Mouse (Mus musculus) ovary, postnatal 10 days (tissue): Measurements from ENCODE around the gene Me3.
"Not testable (repeated sequence)": the region's sequence is repeated elsewhere in the genome, so short reads cannot be mapped to it uniquely, and the experiment has no call there.

Experiments used
- DNase-seq: peaks from one replicate; pipeline ENCODE4 v3.0.0; 2022; ENCODE audit warnings: low spot score

The Me3 gene

DNA sequence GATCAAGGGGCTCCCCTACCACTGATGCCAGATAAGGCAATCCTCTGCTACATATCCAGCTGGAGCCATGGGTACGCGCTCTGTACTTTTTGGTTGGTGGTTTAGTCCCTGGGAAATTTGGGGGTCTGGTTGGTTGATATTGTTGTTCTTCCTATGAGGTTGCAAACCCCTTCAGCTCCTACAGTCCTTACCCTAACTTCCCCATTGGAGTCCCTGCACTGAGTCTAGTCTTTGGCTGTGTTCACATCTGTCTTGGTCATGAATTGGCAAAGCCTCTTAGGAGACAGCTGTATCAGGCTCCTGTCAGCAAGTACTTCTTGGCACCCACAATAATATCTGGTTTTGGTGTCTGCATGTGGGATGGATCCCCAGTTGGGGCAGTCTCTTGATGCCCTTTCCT is 98.9 kb downstream of the Me3 start:
- DNase-seq = not testable (repeated sequence)

DNA sequence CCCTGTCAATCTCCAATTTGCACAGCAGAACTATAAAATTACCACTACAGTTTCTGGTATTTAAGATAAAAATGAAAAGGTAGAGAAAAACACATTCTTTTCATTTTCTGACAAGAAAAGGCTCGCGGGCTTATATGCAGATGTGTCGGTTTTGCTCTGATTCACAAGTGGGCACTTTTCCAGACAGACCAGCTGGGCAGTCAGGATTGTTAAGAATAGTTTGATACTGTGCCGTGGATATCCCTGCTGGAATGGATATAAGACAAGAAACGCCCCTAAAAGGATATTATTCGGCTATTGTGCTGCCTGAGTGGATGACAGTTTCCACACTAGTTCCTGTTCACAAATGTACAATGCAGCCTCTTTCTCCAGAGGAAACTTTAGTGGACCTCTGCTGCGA is 116.2 kb downstream of the Me3 start:
- DNase-seq = no peak

DNA sequence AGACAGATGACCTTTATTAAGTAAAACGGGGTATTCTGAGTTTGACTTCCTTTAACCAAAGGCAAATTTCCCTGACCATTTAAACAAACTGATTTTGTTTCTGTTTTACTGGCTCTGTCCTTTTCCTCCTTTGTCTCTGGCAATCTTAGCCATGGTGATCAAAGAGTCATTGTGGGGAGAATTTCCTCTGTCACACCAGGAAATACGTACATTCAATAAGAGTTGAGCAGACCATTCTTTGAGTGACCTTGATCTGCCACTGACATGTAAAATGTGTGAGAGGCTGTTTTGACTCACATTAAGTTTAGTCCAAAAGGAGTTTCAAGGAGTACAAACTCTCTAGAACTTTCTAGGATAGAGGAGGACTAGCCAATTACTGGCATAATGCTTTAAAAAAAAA is 117.0 kb downstream of the Me3 start:
- no peak for DNase-seq

DNA sequence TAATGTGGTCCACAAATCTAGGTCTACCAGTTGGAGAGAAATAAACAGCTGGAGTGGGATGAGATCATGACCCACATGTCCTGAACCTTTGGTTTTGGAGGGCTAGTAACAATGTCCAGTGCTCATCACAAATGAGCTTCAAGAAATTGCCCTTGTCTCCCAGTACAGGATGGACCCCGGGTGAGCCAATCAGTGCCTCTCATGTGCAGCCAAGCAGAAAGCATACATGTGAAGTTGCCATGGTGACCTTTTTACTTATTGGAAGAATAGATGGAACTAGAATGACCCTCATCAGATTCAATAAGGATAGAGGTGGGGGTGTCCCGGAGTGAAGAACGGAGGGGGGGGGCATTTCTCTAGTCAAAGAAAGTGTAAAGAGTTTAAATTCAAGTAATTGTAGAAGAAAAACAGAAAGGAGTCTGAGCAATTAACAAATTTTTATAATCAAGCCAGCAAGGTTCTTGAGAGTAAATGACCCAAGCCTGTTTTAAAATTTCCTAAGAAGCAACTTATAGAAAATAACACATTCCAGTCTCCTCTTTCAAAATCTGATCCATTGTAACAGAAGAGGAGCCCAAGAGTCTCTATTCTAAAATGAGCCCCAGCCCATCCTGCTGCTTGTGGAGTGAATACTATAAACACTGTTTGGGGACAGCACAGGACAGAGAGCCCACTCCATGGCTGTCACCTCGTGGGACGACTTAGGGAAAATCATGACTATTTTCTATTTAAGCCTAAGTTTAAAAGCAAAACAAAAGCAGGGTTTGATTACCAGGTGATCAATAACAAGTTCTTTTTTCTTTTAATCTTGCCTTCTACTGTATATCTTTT is 134.7 kb downstream of the Me3 start:
- DNase-seq = no peak

DNA sequence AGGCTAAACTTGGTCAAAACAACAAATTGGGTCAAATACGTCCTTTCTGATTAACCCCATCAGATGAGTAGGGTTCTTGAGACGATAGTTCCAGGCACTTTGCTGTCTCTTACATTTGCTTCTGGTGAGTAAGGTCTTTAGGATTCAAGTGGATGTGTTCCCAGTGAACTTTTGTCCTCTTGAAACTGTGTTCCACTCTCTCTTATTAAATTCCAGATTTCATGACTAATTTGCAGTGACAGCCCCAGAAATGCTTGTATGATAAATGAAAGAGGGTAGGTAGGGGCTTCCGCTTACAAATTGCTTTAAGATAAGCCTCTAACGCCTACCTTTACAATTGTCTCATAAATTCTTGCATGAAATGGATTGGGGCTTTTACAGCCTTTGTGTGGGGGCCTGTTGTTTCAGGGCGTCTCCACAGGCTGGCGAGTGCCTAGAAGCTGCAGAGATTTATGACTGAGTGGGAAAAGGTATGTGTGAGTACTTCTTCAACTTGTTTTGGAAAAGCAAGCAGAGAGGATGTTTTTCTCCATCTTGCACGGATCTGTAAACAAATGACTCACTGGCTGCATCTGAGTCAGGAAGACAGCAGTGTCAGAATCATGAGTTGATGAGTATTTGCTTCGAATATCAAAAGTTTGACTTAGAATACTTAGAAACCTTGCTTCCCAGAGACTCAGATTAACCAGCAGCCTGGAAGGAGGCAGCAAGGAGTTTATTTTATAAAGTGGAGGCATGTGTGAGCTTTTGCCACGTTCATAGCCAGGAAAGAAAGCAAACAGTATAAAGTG is 137.1 kb downstream of the Me3 start:
- DNase-seq = no peak

DNA sequence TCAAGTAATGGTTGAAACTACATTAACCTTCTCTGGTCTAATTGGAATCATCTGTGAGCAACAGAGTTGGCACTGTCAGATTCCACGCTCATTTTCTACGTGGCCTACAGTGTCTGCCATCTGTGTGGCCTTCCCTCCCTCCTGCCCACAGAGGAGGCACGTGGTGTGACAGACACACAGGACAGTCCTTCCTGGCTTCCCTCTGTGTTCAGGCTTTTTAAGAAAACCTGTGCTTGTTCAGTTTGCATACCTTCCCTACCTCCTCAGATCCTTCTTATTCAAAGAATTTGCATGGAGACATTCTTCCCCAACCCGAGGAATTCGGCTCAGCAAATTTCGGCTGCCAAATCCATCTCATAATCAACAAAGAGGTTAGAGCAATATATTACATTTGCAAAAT is 137.8 kb downstream of the Me3 start:
- no peak for DNase-seq

DNA sequence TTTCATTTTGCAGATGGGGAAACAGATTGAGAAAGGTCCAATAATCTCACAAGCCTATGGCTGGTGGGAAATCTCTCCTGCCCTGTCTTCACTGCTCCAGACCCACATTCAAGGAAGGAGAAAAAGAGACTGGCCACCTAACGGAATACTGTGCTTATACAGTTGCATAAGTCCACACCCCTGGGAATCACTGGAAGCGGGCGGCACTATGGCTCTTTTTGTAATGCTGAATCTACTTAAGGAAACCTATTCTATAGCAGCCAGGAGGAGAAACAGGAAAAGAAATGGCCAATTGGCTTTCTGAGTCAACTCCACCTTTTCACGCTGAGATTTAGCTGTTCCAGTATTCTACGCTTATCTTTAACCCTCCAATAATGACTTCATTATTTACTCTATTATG is 140.7 kb downstream of the Me3 start:
- DNase-seq = no peak

DNA sequence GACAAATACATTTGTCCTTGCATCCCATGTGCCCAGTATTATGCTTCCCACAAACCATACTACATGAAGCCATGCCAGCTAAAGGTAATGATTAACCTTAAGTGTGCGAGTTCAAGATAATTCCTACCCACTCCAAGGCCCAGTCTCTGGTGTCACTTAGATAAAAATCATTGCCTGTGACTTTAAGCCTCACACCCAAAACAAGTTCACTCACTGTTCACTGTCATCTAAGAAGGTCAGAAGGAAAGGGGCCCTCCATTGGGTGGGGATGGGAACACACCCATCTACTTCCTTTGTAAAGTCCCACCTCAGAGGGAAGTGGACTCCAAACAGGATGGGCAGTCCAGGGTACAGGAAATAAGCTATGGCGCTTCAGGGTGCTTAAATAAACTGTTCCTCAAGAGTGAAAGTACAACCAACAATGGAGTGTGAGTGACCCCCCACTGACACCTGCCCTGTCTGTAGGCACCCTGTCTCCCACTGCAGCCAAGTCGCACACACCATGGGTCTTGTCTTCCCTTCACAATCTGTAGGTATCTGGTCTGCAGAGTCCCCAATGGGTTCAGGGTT is 141.2 kb downstream of the Me3 start:
- DNase-seq = no peak

DNA sequence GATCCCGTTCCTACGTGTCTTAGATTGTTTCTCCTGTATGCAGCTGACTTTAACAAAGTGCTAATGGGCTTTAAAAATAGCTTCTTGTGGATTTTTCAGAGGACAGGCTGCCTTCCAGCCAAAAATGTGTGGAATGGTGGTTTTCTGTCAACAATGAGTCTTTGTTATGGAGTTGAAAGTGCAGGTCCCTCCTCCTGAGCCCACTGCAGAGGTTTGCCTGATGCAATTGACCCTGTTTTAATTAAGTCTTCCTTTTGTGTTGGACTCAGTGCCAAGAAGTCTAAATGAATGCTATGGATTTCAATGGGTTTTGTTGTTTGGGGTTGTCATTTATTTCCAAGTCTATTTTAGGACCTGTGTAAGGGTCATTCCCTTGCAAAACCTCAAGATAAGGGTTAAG is 141.7 kb downstream of the Me3 start:
- DNase-seq = no peak

DNA sequence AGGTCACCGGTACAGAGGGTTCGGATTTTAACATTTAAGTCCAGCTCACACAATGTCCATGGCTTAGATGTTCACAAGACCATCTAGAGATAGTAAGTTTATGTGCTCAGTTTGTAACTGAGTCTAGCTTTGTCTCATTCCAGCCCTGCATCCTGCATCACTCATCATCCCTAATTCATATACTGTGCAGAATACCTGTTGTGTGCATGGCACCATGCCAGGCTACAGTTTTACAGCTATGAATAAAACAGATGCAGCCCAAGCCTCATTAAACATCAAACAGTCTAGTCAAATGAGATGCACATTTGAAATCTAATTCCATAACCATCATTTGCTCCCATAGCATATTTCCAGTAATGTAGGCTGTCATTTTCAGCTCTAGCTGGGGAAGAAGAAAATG is 143.7 kb downstream of the Me3 start:
- no peak for DNase-seq

DNA sequence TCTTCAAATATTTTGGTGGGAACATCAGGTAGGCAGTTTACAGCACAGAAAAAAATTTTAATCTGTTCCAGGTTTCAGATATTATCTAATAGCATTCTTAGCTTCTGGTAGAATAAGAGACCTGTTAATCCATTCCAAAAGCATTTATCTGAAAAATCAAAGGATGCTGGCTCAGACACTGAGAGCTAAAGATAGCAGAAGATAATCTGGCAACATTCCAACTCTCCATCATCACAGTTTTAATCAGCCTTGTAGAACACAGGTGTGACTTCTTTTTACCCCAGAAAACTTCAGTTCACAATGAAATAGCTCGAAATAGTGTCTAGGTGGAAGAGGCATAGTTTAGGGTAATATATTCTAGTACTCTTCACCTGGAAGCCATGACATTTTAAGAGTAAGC is 149.2 kb downstream of the Me3 start:
- no peak for DNase-seq

DNA sequence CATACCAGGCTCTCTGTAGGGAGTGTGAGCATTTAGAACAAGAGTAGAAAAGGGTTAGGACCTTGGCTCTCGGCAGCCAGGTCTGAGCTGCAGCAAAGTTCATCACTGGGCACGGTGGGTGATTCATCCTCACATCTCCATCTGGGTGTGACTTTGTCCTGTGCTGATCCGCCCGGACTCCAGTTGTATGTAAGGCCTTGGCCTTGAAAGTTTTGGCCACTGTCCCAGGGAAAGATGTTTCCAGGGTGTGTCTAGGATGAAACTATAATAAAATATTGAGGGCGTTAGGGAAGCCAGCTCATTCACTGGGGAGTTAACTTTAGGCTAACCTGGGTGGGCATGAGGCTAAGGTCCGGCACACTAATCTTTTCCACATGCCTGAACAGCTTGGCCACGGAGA is 155.5 kb downstream of the Me3 start:
- DNase-seq = no peak

DNA sequence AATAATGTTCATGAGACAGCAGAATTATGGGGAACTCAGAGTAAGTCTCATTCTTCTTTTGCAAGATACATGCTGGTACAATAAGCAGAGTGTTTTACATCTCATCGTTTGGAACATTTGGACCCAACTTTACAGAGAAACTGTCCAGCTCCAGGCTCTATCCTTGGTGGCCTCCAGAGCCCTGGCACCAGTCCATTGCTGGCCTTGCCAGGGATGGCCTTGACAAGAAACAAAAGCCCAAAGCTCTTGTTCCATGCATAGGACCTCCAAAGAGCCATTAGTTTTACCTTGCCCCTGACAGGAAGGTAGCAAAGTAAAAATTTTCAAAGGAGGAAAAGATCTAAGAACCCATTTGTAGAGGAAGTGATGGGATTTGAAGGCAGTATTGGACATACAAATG is 160.4 kb downstream of the Me3 start:
- no peak for DNase-seq

DNA sequence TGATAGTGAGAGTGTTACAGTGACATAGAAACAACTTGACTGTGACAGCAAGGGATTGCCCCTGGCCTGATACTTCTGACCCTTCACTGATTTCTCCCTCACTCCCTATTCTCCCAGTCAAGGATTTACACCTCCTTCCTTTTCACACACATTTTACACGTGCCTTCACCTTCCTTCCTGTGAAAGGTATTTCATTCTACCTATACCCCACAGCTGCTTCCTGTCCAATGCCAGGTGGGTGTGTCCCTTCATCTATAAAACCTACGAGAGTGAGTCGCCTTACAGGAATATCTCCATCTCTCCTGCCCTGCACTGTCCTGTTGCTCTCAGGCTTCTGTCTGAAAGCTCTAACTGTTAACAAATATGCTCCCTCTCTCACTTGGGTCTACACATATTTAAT is 163.2 kb downstream of the Me3 start:
- DNase-seq = no peak

DNA sequence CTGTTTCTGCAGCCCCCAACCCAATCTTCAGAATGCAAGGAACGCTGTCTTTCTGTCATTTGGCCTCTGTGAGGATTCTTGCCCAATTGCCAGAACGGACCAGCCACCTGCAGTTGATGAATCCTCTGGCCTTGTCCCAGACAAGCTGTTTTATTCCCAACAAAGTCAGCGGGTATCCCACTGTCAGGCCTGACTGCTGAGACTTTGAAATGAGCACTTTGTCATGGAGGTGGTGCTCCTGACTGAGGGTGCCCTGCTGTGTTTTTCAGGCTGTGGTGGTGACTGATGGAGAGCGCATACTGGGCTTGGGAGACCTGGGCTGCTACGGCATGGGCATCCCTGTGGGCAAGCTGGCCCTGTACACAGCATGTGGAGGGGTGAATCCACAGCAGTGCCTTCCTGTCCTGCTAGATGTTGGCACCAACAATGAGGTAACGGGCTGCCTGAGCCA is 164.2 kb downstream of the Me3 start:
- no peak for DNase-seq

DNA sequence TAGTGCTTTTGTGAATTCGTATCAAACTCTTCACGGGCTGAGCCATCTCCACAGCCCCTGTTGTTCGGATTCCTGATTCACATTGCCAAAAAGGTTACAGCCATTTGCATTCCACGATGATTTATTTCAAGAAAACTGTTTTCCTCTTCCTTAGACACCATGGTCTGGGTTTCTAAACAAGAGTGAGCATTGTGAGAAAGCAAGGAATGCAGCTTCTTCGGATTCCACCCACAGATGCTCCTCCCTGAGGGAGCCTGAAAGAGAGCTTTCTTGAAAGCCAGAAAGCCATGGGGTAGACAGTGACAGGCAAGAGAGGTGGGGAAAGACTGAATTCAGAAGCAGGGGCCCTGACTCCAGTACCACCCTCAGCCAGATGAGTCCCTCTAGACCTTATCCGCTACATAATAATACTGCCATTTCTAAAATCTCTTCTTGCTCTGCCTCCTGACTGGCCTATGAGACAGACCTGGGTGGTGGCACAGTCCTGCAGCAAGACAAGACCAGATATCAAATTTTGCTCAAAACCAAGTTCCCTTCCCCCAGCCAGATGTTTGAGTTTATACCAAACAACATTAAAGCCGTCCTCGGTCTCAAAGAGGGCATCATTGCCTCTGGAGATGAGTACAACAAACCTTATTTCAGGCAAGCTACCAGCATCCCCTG is 166.3 kb downstream of the Me3 start:
- DNase-seq = no peak

DNA sequence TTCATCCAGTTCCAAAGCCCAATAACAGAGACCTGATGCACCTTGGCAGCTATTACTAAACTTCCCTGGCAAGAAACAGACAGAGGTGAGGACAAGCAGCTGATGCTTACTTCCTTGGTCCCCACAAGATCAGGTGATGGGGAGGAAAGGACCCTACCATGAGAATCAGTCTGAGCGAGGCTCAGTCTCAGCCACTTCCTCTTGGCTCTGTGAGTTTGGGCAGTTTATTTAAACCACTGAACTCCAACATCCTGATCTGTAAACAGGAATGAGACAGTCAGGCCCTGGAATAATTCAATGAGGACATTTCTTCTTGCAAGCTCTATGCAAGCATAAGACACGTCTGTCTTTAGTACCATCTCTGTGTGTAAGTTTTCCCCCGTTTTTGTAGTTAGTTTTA is 170.3 kb downstream of the Me3 start:
- DNase-seq = no peak

DNA sequence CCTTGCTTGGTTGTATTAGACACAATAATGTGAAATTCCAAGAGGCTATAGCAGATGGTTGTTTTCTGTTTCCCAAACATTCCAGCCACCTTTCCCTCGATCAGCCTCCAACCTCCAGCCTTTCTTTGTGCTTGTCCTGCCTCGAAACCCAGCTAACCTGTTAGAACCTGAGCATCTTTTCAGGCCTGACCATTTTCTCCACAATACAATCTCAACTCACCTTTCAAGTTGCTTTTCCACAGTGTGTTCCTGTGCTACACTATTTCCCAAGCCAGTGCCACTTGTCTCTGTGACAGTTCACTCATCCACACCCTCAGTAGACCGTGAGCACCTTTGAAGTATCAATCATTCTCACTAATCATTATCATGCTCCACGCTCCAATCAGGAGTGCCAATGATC is 171.8 kb downstream of the Me3 start:
- no peak for DNase-seq

DNA sequence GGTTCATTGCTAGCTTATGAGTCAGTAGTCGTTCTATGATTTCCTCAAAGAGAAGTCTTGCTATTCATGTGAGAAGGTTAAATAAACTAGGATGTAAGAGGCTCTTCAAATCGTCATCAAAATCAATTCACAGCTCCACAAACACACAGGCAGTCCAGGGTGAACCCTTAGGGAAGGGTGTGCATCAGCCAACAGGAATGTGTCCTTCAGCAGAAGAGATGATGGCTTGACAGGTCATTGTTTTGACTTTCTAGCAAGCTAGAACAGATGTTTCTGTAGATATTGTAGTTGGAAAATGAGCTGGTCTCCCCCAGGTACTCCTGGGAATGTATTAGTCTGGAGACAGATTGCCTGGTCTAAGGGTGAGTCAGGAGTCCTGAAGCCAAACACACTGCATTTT is 177.2 kb downstream of the Me3 start:
- no peak for DNase-seq

DNA sequence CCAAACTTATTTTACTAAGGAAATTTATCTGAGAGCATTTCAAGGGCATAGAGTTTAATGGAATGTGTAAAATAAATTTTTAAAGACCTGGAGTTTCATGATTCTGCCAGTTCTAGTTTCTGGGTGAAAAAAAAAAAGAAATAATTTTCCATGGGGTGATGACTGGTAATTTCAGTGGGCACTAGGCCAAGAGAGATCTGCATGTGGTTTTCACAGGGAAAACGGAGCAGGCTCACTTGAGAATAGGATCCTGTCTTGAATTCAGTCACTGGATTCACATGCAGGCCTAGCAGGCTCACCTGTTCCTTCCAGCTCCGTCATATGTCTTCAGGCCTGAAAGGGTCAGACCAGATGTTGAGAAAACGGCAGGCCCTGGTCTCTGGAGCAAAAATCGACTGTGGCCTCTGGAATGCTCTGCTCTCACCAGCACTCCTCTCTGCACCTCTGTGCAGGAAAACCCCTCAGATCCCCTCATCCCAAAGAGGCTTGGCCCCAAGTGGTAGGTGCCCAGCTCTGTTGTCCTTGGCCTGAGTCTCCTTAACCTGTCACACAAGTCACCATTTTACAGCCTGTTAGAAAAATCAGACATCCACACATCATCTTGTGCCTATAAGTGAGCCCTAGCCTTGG is 196.4 kb downstream of the Me3 start:
- DNase-seq = no peak

DNA sequence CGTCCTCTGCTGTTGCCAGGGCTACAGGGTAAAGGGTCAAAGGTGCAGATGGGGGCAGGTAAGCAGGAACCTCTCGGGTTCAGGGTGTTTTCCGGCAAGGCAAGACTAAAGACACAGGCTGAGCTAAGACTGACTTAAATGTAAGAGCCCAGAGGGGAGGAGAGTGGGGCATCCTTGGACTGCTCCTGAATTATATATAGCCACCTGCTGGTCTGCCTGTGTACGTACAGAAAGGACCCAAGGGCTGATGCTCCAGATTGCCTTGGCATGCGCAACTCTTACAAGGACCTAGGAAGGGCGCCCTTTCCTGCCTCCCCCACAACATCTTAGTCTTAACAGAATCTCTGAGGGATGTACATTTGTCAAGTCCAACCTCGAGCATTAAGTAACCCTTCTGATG is 197.0 kb downstream of the Me3 start:
- DNase-seq = no peak

DNA sequence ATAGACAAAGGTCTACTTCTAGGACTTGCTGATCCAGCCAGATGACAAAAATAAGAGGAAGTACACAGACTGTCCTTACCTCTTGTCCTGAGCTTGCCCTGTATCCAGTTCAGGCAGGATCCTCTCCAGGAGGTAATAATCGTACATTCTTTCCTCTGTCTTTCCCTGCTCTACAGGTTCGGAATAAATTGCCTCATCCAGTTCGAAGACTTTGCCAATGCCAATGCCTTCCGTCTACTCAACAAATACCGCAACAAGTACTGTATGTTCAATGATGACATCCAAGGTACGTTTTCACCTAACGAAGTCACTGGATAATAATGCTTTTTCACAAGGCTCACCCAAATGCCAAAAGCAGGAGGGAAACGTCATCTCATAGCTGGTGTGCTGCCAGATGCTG is 201.3 kb downstream of the Me3 start:
- no peak for DNase-seq
